Mouse (Mus musculus) limb, embryonic 14.5 days (tissue): ENCODE data around the gene Lekr1. TPM values are rescaled to one million over a fixed set of nuclear protein-coding genes. Genes with fewer than 3 reads are reported as not detected.

Experiments used
- ATAC-seq: fragments of 200-750 bp; cut with Nextera tagmentation; 2 replicates; pipeline ENCODE4 v1.8.0; 2017; ENCODE audit warnings: low read depth, moderate number of reproducible peaks, moderate TSS enrichment; ENCODE audit not compliant: low FRiP score
- DNase-seq: peaks from one replicate; pipeline ENCODE4 v3.0.0-alpha.2; 2015; ENCODE audit warnings: low spot score
- H3K27ac ChIP-seq: fragments of 300-500 bp; sonication (generic); replicated peaks from 2 replicates; pipeline ENCODE4 v1.5.1; 2014; ENCODE audit warnings: low read depth, mild to moderate bottlenecking, low read length, moderate library complexity, mixed read lengths
- H3K27me3 ChIP-seq: fragments of 300-500 bp; sonication (generic); 2 replicates; pipeline ENCODE4 v1.6.1; 2014; ENCODE audit warnings: low read length, mixed read lengths; ENCODE audit not compliant: control insufficient read depth, insufficient read depth
- H3K36me3 ChIP-seq: fragments of 300-500 bp; sonication (generic); 2 replicates; pipeline ENCODE4 v1.6.1; 2014; ENCODE audit warnings: mild to moderate bottlenecking, low read length, moderate library complexity, mixed read lengths; ENCODE audit not compliant: control insufficient read depth, insufficient read depth
- H3K4me1 ChIP-seq: fragments of 300-500 bp; sonication (generic); 2 replicates; pipeline ENCODE4 v1.6.1; 2014; ENCODE audit warnings: antibody characterized with exemption, low read length, mixed read lengths; ENCODE audit not compliant: control insufficient read depth, insufficient read depth
- H3K4me2 ChIP-seq: fragments of 300-500 bp; sonication (generic); replicated peaks from 2 replicates; pipeline ENCODE4 v1.6.1; 2014; ENCODE audit warnings: low read depth, mild to moderate bottlenecking, low read length, moderate library complexity; ENCODE audit not compliant: severe bottlenecking
- H3K4me3 ChIP-seq: fragments of 300-500 bp; sonication (generic); replicated peaks from 2 replicates; pipeline ENCODE4 v1.5.1; 2014; ENCODE audit warnings: low read length
- H3K9ac ChIP-seq: fragments of 300-500 bp; sonication (generic); 2 replicates; pipeline ENCODE4 v1.6.1; 2014; ENCODE audit warnings: mild to moderate bottlenecking, low read depth, low read length, moderate library complexity; ENCODE audit not compliant: severe bottlenecking
- H3K9me3 ChIP-seq: fragments of 300-500 bp; sonication (generic); 2 replicates; pipeline ENCODE4 v1.6.1; 2016; ENCODE audit warnings: low read length; ENCODE audit not compliant: control insufficient read depth
- POLR2A ChIP-seq: fragments of 200-500 bp; IDR thresholded peaks from 2 replicates; pipeline ENCODE4 v1.8.0; 2012; ENCODE audit warnings: inconsistent platforms, mild to moderate bottlenecking, moderate library complexity, borderline replicate concordance; ENCODE audit not compliant: insufficient read depth, insufficient read length; ENCODE audit errors: extremely low read depth
- WGBS: fragments of 180-500 bp; shearing (Covaris S2); extraction: QIAGEN DNeasy Blood & Tissue Kit; methylation state at CpG from one replicate; pipeline ENCODE4 v1.1.7; 2014; 5-methylcytosine and 5-hydroxymethylcytosine counted together
- polyA plus RNA-seq, 2 experiments: library from polyadenylated mRNA; depleted of rRNA in 1 of 2; stranded (reverse) in 1 of 2; unstranded in 1 of 2; fragments of >200 nt; fragmentation: Nextera tagmentation in 1 of 2; extraction: Ambion mirVana in 1 of 2; gene quantifications; 2 replicates each; pipeline versions ENCODE4 v1.2.1 to v1.2.3; 2012 to 2014

Gene Lekr1
- polyA plus RNA-seq, 2 experiments, result 5.2 to 6.9 TPM

GRCm38 (mm10) chr3:65841175-65841574 is 175.1 kb downstream of the Lekr1 start:
- Histone ChIP-seq H3K36me3 (no peaks in the 10 kb centered on the region), H3K27me3 (no peaks in the 10 kb centered on the region), H3K9me3 (no peaks in the 10 kb centered on the region), H3K4me2 (no peak overlapping the region), H3K9ac (no peak overlapping the region), H3K4me1 (no peaks in the 10 kb centered on the region), H3K4me3 (no peak overlapping the region), H3K27ac (no peak overlapping the region)
- DNase-seq (no peak), ATAC-seq (no peak)
- no peak for TF ChIP-seq POLR2A
- WGBS, result 88% methylated on average over 8 of the region's 8 CpGs

GRCm38 (mm10) chr3:65842515-65843184 is 176.6 kb downstream of the Lekr1 start:
- no peak for ATAC-seq
- Histone ChIP-seq H3K4me1 (peaks cover 5% of the 10 kb centered on the region), H3K4me2 (no peak overlapping the region), H3K4me3 (no peak overlapping the region), H3K27ac (no peak overlapping the region), H3K9ac (no peak overlapping the region), H3K36me3 (no peaks in the 10 kb centered on the region), H3K9me3 (no peaks in the 10 kb centered on the region), H3K27me3 (no peaks in the 10 kb centered on the region)
- DNase-seq, result no peak
- TF ChIP-seq POLR2A, result no peak
- 89% methylated on average over 5 of the region's 5 CpGs for WGBS

GRCm38 (mm10) chr3:65843185-65843552 is 177.1 kb downstream of the Lekr1 start:
- H3K9me3 ChIP-seq, result no peaks in the 10 kb centered on the region
- no peak overlapping the region for H3K27ac ChIP-seq
- TF ChIP-seq POLR2A, result no peak
- DNase-seq, result no peak
- ATAC-seq, result no peak
- H3K27me3 ChIP-seq, result no peaks in the 10 kb centered on the region
- 64% methylated on average over 4 of the region's 4 CpGs for WGBS
- no peaks in the 10 kb centered on the region for H3K36me3 ChIP-seq
- H3K9ac ChIP-seq, result no peak overlapping the region
- peaks cover 5% of the 10 kb centered on the region for H3K4me1 ChIP-seq
- H3K4me3 ChIP-seq, result no peak overlapping the region
- no peak overlapping the region for H3K4me2 ChIP-seq

- Histone ChIP-seq H3K4me2 (no peak overlapping the region), H3K27me3 (no peaks in the 10 kb centered on the region), H3K9me3 (no peaks in the 10 kb centered on the region), H3K36me3 (no peaks in the 10 kb centered on the region), H3K9ac (no peak overlapping the region), H3K4me1 (peaks cover 5% of the 10 kb centered on the region), H3K4me3 (no peak overlapping the region), H3K27ac (no peak overlapping the region)
- ATAC-seq (no peak), DNase-seq (no peak)
- 87% methylated on average over 10 of the region's 10 CpGs for WGBS
- no peak for TF ChIP-seq POLR2A
Observed at GRCm38 (mm10) chr3:65844302-65844701, 178.3 kb downstream of the Lekr1 start.

- Histone ChIP-seq H3K27ac (no peak overlapping the region), H3K4me3 (no peak overlapping the region), H3K9ac (no peak overlapping the region), H3K27me3 (no peaks in the 10 kb centered on the region), H3K4me2 (no peak overlapping the region), H3K9me3 (no peaks in the 10 kb centered on the region), H3K36me3 (no peaks in the 10 kb centered on the region), H3K4me1 (peaks cover 5% of the 10 kb centered on the region)
- no peak for DNase-seq
- 76% methylated on average over 8 of the region's 8 CpGs for WGBS
- TF ChIP-seq POLR2A, result no peak
- no peak for ATAC-seq
Observed at GRCm38 (mm10) chr3:65844851-65845552, 179.0 kb downstream of the Lekr1 start.
